In the genomic region with DNA sequence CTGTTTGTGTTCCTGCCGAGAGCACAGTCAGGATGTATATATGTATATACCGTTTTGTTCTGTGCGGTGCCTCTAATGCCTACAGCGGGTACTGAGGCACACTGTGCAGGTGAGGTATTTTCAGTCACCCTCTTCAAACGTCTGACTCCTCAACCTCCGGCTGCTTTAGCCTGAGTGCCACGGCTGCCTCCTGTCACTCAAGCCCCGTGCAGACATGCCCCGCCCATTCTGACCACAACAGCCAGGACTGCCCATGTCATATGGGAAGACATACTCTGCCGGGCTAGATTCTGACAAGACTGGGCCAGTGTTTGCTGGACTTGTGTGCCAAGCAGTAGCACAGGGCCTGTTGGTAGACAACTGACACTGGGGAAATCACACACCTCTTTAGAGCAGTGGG, we compare ENCODE assay signal across 15 mouse cellular contexts.
DNase-seq lines count a peak whose midpoint lies in the region.
"Had no signal": no experiment of that assay in that cellular context is flagged by ENCODE, and none has a peak within 500 bp of the region (broad histone marks: within the 10 kb centered on the region; RNA-seq: fewer than 3 reads in every experiment).

No protein-coding gene starts in this region.

- no peaks in the 10 kb centered on the region for H3K36me3 ChIP-seq in splenic B cell, adult 2 months (ENCODE audit: control insufficient read depth, insufficient read depth, low read length, poor library complexity, severe bottlenecking)
- H3K36me3 ChIP-seq: intestine, embryonic 15.5 days had no signal

- peak; percentile 38 for DNase-seq in cerebellum, adult 11-12 months
- no peak for DNase-seq in cerebellum, postnatal 14 days
- DNase-seq in lung, postnatal 36 days, result peak; percentile 25
- DNase-seq in lung, postnatal 14 days, result no peak
- DNase-seq in induced T-regulatory cell, adult 2 months (ENCODE audit: low read depth), result peak; percentile 41
- DNase-seq in splenic B cell, adult 2 months (ENCODE audit: low read depth, low spot score), result peak; percentile 51
- DNase-seq in layer of hippocampus, adult 9-11 months, result no peak
- no peak for DNase-seq in thymus, postnatal 14 days
- DNase-seq: adrenal gland, postnatal 10 days; cerebellum, postnatal 36 days; gastrocnemius, postnatal 10 days; kidney, postnatal 36 days; layer of hippocampus, postnatal 36 days; right cerebral cortex, adult 18-20 months had no signal

- no peaks in the 10 kb centered on the region for H3K27me3 ChIP-seq in splenic B cell, adult 2 months (ENCODE audit: control insufficient read depth, insufficient read depth, low read length, poor library complexity, severe bottlenecking)
- H3K27me3 ChIP-seq: intestine, embryonic 15.5 days had no signal

Comparison
In these comparisons a context has a peak if more than half of its experiments do, and no peak if none do; other contexts are left out.
1. DNase-seq: peak in cerebellum, adult 11-12 months (single experiment), lung, postnatal 36 days (single experiment), induced T-regulatory cell, adult 2 months (single experiment) and splenic B cell, adult 2 months (single experiment); none in cerebellum, postnatal 14 days (0 of 2), lung, postnatal 14 days (single experiment), layer of hippocampus, adult 9-11 months (single experiment) and thymus, postnatal 14 days (single experiment).